Mouse (Mus musculus) erythroid progenitor cell, adult 5-6 weeks (primary cell): ENCODE results near the gene Lingo1. TPM values are rescaled to one million over a fixed set of nuclear protein-coding genes. Genes with fewer than 3 reads are reported as not detected.

ENCODE experiments used
- ATAC-seq: replicated peaks from 2 replicates; pipeline ENCODE4 v1.8.0; 2016; ENCODE audit warnings: moderate number of reproducible peaks, mild to moderate bottlenecking, moderate TSS enrichment, inconsistent platforms; ENCODE audit not compliant: poor library complexity, low FRiP score, severe bottlenecking
- total RNA-seq, 2 experiments: library from RNA; stranded (forward) in 1 of 2; stranded (reverse) in 1 of 2; fragments of 150-400 nt in 1 of 2; fragments of 186-747, 209-891 nt in 1 of 2; gene quantifications; 2 replicates each; pipeline versions ENCODE4 v1.2.3 to v1.2.4; 2015 to 2017; ENCODE audit warnings: low replicate concordance in 2 of 2

Lingo1 gene
- total RNA-seq, 2 experiments from 2014 or later: not detected

- ATAC-seq: no peak
Observed at GRCm38 (mm10) chr9:56730997-56731396, 65.3 kb downstream of the Lingo1 start.

- no peak for ATAC-seq
Observed at GRCm38 (mm10) chr9:56729145-56729544, 67.1 kb downstream of the Lingo1 start.

GRCm38 (mm10) chr9:56727703-56728684, 68.3 kb downstream of the Lingo1 start:
- no peak for ATAC-seq

GRCm38 (mm10) chr9:56725814-56726213, 70.5 kb downstream of the Lingo1 start:
- ATAC-seq: no peak

GRCm38 (mm10) chr9:56722089-56722825, 74.0 kb downstream of the Lingo1 start:
- no peak for ATAC-seq

- ATAC-seq: no peak
Observed at GRCm38 (mm10) chr9:56718984-56719383, 77.3 kb downstream of the Lingo1 start.

- no peak for ATAC-seq
Observed at GRCm38 (mm10) chr9:56716565-56716964, 79.7 kb downstream of the Lingo1 start.

- ATAC-seq: no peak
Observed at GRCm38 (mm10) chr9:56716066-56716465, 80.2 kb downstream of the Lingo1 start.

GRCm38 (mm10) chr9:56714391-56714790, 81.9 kb downstream of the Lingo1 start:
- no peak for ATAC-seq

- ATAC-seq: no peak
Observed at GRCm38 (mm10) chr9:56712667-56713369, 83.5 kb downstream of the Lingo1 start.

GRCm38 (mm10) chr9:56710958-56711357, 85.3 kb downstream of the Lingo1 start:
- ATAC-seq: no peak

GRCm38 (mm10) chr9:56706482-56707085, 89.7 kb downstream of the Lingo1 start:
- no peak for ATAC-seq

GRCm38 (mm10) chr9:56701394-56701793, 94.9 kb downstream of the Lingo1 start:
- ATAC-seq: no peak

- no peak for ATAC-seq
Observed at GRCm38 (mm10) chr9:56700866-56701265, 95.4 kb downstream of the Lingo1 start.

GRCm38 (mm10) chr9:56698715-56699370, 97.4 kb downstream of the Lingo1 start:
- no peak for ATAC-seq

- ATAC-seq: no peak
Observed at GRCm38 (mm10) chr9:56694079-56694478, 102.2 kb downstream of the Lingo1 start.

- ATAC-seq: no peak
Observed at GRCm38 (mm10) chr9:56691226-56691625, 105.0 kb downstream of the Lingo1 start.

GRCm38 (mm10) chr9:56690679-56691078, 105.6 kb downstream of the Lingo1 start:
- no peak for ATAC-seq

- no peak for ATAC-seq
Observed at GRCm38 (mm10) chr9:56687490-56687889, 108.8 kb downstream of the Lingo1 start.
